Mouse (Mus musculus) lung, adult 2 months (tissue): Measurements from ENCODE around the gene Kpna2.

Source experiments
- CTCF ChIP-seq: fragments of 200-500 bp; IDR thresholded peaks from 2 replicates; pipeline ENCODE4 v1.5.1; 2011; ENCODE audit warnings: mild to moderate bottlenecking, low read length, control low read depth; ENCODE audit not compliant: insufficient read depth
- POLR2A ChIP-seq: fragments of 200-500 bp; IDR thresholded peaks from 2 replicates; pipeline ENCODE4 v1.6.1; 2011; ENCODE audit warnings: low read depth, mild to moderate bottlenecking, control low read depth, low read length, borderline replicate concordance; ENCODE audit errors: extremely low read depth

- no peak for TF ChIP-seq CTCF
- TF ChIP-seq POLR2A, result no peak
Observed at GRCm38 (mm10) chr11:106999949-107000513, 690 bp upstream of the Kpna2 start.
